Mouse (Mus musculus): ENCODE results near the gene Panx2. TPM values are rescaled to one million over a fixed set of nuclear protein-coding genes. Genes with fewer than 3 reads are reported as not detected.

Gene Panx2
- polyA plus RNA-seq (2014; fragmentation: Nextera tagmentation; extraction: Ambion mirVana), result 0.22 and 0.34 TPM in 2 replicates

- H3K4me2 ChIP-seq, result peak within 1 kb of the TSS; percentile 96
- no peaks in the 10 kb centered on the region for H3K9me3 ChIP-seq (ENCODE audit: low read depth, low read length)
- H3K36me3 ChIP-seq (ENCODE audit: insufficient read depth), result no peaks in the 10 kb centered on the region
- H3K27me3 ChIP-seq (ENCODE audit: insufficient read depth, low read length), result peaks cover 43% of the 10 kb centered on the region
- 0 out of 2 replicates have a peak, but pooled peaks cover 3% of the 10 kb centered on the region for H3K4me1 ChIP-seq (ENCODE audit: insufficient read depth)
- peak; percentile 30; the same call in 1 of the 2 replicates for ATAC-seq (ENCODE audit: insufficient read depth)
- no peak within 1 kb of the TSS for H3K27ac ChIP-seq (ENCODE audit: low read depth)
- H3K9ac ChIP-seq, result peak within 1 kb of the TSS; percentile 58
- WGBS, result under 1% methylated on average over 57 of the region's 57 CpGs
- DNase-seq, result peak; percentile 26
- H3K4me3 ChIP-seq (ENCODE audit: low read depth, low read length), result peak within 1 kb of the TSS; percentile 66
- no peak for TF ChIP-seq CTCF (IDR thresholded peaks at IDR 0.05; ENCODE audit: low read depth)
Measured at GRCm38 (mm10) chr15:89059161-89059931, at the start of gene Panx2. Gene Panx2, plus strand, starts transcription at chr15:89059734.

GRCm38 (mm10) chr15:89016722-89017121, 42.8 kb upstream of the Panx2 start:
- Histone ChIP-seq H3K9me3 (ENCODE audit: low read depth, low read length) (no peaks in the 10 kb centered on the region), H3K4me2 (no peak overlapping the region), H3K27ac (ENCODE audit: low read depth) (no peak overlapping the region), H3K4me1 (ENCODE audit: insufficient read depth) (no peaks in the 10 kb centered on the region), H3K4me3 (ENCODE audit: low read depth, low read length) (no peak overlapping the region), H3K9ac (no peak overlapping the region), H3K27me3 (ENCODE audit: insufficient read depth, low read length) (no peaks in the 10 kb centered on the region), H3K36me3 (ENCODE audit: insufficient read depth) (no peaks in the 10 kb centered on the region)
- ATAC-seq (ENCODE audit: insufficient read depth), result no peak
- no peak for TF ChIP-seq CTCF (IDR thresholded peaks at IDR 0.05; ENCODE audit: low read depth)
- DNase-seq, result no peak
- 81% methylated on average over 3 of the region's 3 CpGs for WGBS

DNA sequence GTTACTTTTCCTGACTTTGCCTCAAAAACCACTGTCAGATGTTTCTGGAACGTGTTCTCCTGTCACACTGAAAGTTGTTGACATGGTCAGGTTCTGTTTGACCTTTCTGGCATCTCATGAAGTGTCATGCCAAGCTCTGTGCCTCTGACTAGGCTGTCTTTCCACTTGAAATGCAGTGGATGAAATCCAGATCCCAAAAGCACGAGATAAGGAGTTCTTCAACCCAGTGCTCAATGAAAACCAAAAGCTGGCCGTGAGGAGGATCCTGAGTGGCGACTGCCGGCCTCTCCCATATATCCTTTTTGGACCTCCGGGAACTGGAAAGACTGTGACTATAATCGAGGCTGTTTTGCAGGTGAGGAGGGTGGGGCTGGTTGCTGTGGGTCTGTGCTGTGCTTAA, 39.4 kb upstream of the Panx2 start:
- Histone ChIP-seq H3K27me3 (ENCODE audit: insufficient read depth, low read length) (no peaks in the 10 kb centered on the region), H3K9ac (no peak overlapping the region), H3K4me1 (ENCODE audit: insufficient read depth) (no peaks in the 10 kb centered on the region), H3K4me2 (no peak overlapping the region), H3K4me3 (ENCODE audit: low read depth, low read length) (no peak overlapping the region), H3K36me3 (ENCODE audit: insufficient read depth) (no peaks in the 10 kb centered on the region), H3K9me3 (ENCODE audit: low read depth, low read length) (no peaks in the 10 kb centered on the region), H3K27ac (ENCODE audit: low read depth) (no peak overlapping the region)
- ATAC-seq (ENCODE audit: insufficient read depth), result no peak
- TF ChIP-seq CTCF (IDR thresholded peaks at IDR 0.05; ENCODE audit: low read depth), result no peak
- 60% methylated on average over 7 of the region's 7 CpGs for WGBS
- DNase-seq, result no peak

- ATAC-seq (ENCODE audit: insufficient read depth), result no peak
- no peak for TF ChIP-seq CTCF (IDR thresholded peaks at IDR 0.05; ENCODE audit: low read depth)
- no peaks in the 10 kb centered on the region for H3K9me3 ChIP-seq (ENCODE audit: low read depth, low read length)
- H3K4me3 ChIP-seq (ENCODE audit: low read depth, low read length), result no peak overlapping the region
- WGBS, result 68% methylated on average over 7 of the region's 7 CpGs
- no peaks in the 10 kb centered on the region for H3K27me3 ChIP-seq (ENCODE audit: insufficient read depth, low read length)
- DNase-seq, result no peak
- no peak overlapping the region for H3K27ac ChIP-seq (ENCODE audit: low read depth)
- H3K4me1 ChIP-seq (ENCODE audit: insufficient read depth), result no peaks in the 10 kb centered on the region
- no peak overlapping the region for H3K9ac ChIP-seq
- no peak overlapping the region for H3K4me2 ChIP-seq
- H3K36me3 ChIP-seq (ENCODE audit: insufficient read depth), result no peaks in the 10 kb centered on the region
Measured at GRCm38 (mm10) chr15:89020492-89020891, 39.0 kb upstream of the Panx2 start.

GRCm38 (mm10) chr15:89044381-89044780, 15.2 kb upstream of the Panx2 start:
- DNase-seq (no peak), ATAC-seq (ENCODE audit: insufficient read depth) (no peak)
- Histone ChIP-seq H3K27me3 (ENCODE audit: insufficient read depth, low read length) (no peaks in the 10 kb centered on the region), H3K36me3 (ENCODE audit: insufficient read depth) (no peaks in the 10 kb centered on the region), H3K4me2 (no peak overlapping the region), H3K27ac (ENCODE audit: low read depth) (no peak overlapping the region), H3K9me3 (ENCODE audit: low read depth, low read length) (no peaks in the 10 kb centered on the region; the same call in 1 of the 2 replicates), H3K4me3 (ENCODE audit: low read depth, low read length) (no peak overlapping the region), H3K9ac (no peak overlapping the region), H3K4me1 (ENCODE audit: insufficient read depth) (no peaks in the 10 kb centered on the region)
- WGBS, result 73% methylated on average over 5 of the region's 5 CpGs
- TF ChIP-seq CTCF (IDR thresholded peaks at IDR 0.05; ENCODE audit: low read depth), result no peak

DNA sequence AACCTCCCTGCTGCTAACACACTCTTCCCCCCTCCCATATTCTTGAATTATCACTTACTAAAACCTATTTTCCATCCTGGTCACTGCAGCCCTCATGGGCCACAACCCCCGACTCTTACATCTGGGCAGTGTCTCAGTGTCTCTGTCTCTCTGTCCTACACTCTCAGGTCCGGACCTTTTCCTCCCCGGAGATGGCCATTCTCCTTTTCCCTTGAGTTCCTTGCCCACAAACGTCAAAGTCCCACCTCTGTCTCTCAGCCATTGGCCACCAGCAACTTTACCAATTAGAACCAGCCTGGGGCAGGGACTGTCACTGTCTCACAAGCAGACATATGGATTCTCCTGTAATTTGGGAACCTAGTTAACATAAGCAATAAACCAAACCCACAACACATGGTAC, 13.2 kb upstream of the Panx2 start:
- 71% methylated on average over 4 of the region's 4 CpGs for WGBS
- DNase-seq (no peak), ATAC-seq (ENCODE audit: insufficient read depth) (no peak)
- TF ChIP-seq CTCF (IDR thresholded peaks at IDR 0.05; ENCODE audit: low read depth), result no peak
- Histone ChIP-seq H3K9ac (no peak overlapping the region), H3K36me3 (ENCODE audit: insufficient read depth) (no peaks in the 10 kb centered on the region), H3K4me1 (ENCODE audit: insufficient read depth) (no peaks in the 10 kb centered on the region), H3K9me3 (ENCODE audit: low read depth, low read length) (no peaks in the 10 kb centered on the region; the same call in 1 of the 2 replicates), H3K27me3 (ENCODE audit: insufficient read depth, low read length) (no peaks in the 10 kb centered on the region), H3K4me3 (ENCODE audit: low read depth, low read length) (no peak overlapping the region), H3K27ac (ENCODE audit: low read depth) (no peak overlapping the region), H3K4me2 (no peak overlapping the region)

- Histone ChIP-seq H3K4me2 (no peak overlapping the region), H3K36me3 (ENCODE audit: insufficient read depth) (no peaks in the 10 kb centered on the region), H3K4me1 (ENCODE audit: insufficient read depth) (no peaks in the 10 kb centered on the region), H3K27me3 (ENCODE audit: insufficient read depth, low read length) (peaks cover 20% of the 10 kb centered on the region), H3K9me3 (ENCODE audit: low read depth, low read length) (no peaks in the 10 kb centered on the region), H3K4me3 (ENCODE audit: low read depth, low read length) (no peak overlapping the region), H3K9ac (no peak overlapping the region), H3K27ac (ENCODE audit: low read depth) (no peak overlapping the region)
- TF ChIP-seq CTCF (IDR thresholded peaks at IDR 0.05; ENCODE audit: low read depth), result no peak
- DNase-seq (no peak), ATAC-seq (ENCODE audit: insufficient read depth) (no peak)
- WGBS, result 81% methylated on average over 7 of the region's 7 CpGs
Measured at GRCm38 (mm10) chr15:89054666-89055065, 4.9 kb upstream of the Panx2 start.

Measured in lung, embryonic 14.5 days (tissue).